Mouse (Mus musculus) E14TG2a.4 (cell line): ENCODE results near the gene Cfb.

ENCODE experiments used
- CTCF ChIP-seq: conservative IDR thresholded peaks from 2 replicates; pipeline ENCODE4 v1.5.1; 2014; ENCODE audit warnings: low read length
- NANOG ChIP-seq: IDR thresholded peaks from 2 replicates; pipeline ENCODE4 v1.6.1; 2014; ENCODE audit warnings: borderline replicate concordance, low read length, mixed read lengths

- TF ChIP-seq CTCF, result no peak
- no peak for TF ChIP-seq NANOG
Measured at GRCm38 (mm10) chr17:34807176-34807575, 55.1 kb downstream of the Cfb start.
